Mouse (Mus musculus) limb, embryonic 12.5 days (tissue): ENCODE results near the gene Spi1. TPM values are rescaled to one million over a fixed set of nuclear protein-coding genes. Genes with fewer than 3 reads are reported as not detected.

Source experiments
- ATAC-seq: fragments of 200-750 bp; cut with Nextera tagmentation; 2 replicates; pipeline ENCODE4 v1.8.0; 2017; ENCODE audit warnings: low read depth, moderate TSS enrichment; ENCODE audit not compliant: insufficient number of reproducible peaks, insufficient read depth, low FRiP score, low TSS enrichment
- H3K27ac ChIP-seq: fragments of 300-500 bp; sonication (generic); 2 replicates; pipeline ENCODE4 v1.5.1; 2016; ENCODE audit warnings: mild to moderate bottlenecking, moderate library complexity
- H3K27me3 ChIP-seq: fragments of 300-500 bp; sonication (generic); 2 replicates; pipeline ENCODE4 v1.6.1; 2016; ENCODE audit warnings: mild to moderate bottlenecking, moderate library complexity
- H3K36me3 ChIP-seq: fragments of 300-500 bp; sonication (generic); 2 replicates; pipeline ENCODE4 v1.6.1; 2016; ENCODE audit warnings: mild to moderate bottlenecking, moderate library complexity
- H3K4me1 ChIP-seq: fragments of 300-500 bp; sonication (generic); replicated peaks from 2 replicates; pipeline ENCODE4 v1.6.1; 2016
- H3K4me2 ChIP-seq: fragments of 300-500 bp; sonication (generic); 2 replicates; pipeline ENCODE4 v1.6.1; 2016; ENCODE audit warnings: mild to moderate bottlenecking, moderate library complexity
- H3K4me3 ChIP-seq: fragments of 300-500 bp; sonication (generic); replicated peaks from 2 replicates; pipeline ENCODE4 v1.5.1; 2016; ENCODE audit warnings: mild to moderate bottlenecking
- H3K9ac ChIP-seq: fragments of 300-500 bp; sonication (generic); replicated peaks from 2 replicates; pipeline ENCODE4 v1.6.1; 2016; ENCODE audit warnings: mild to moderate bottlenecking, moderate library complexity
- H3K9me3 ChIP-seq: fragments of 300-500 bp; sonication (generic); 2 replicates; pipeline ENCODE4 v1.6.1; 2016; ENCODE audit warnings: mild to moderate bottlenecking, moderate library complexity
- WGBS: fragments of 180-500 bp; shearing (Covaris S2); methylation state at CpG from one replicate; pipeline ENCODE4 v1.1.7; 2016; 5-methylcytosine and 5-hydroxymethylcytosine counted together
- polyA plus RNA-seq: library from polyadenylated mRNA; unstranded; fragments of >200 nt; fragmentation: Nextera tagmentation; extraction: Ambion mirVana; gene quantifications from 2 replicates; pipeline ENCODE4 v1.2.1, GENCODE M21; 2016

The Spi1 gene
- polyA plus RNA-seq, 1 experiment from 2014 or later, result 2.8 TPM

- Histone ChIP-seq H3K27me3 (0 out of 2 replicates have a peak, but pooled peaks cover 10% of the 10 kb centered on the region), H3K4me2 (no peak overlapping the region), H3K9me3 (no peaks in the 10 kb centered on the region), H3K36me3 (no peaks in the 10 kb centered on the region), H3K4me3 (no peak overlapping the region), H3K4me1 (peaks cover 15% of the 10 kb centered on the region), H3K9ac (0 out of 2 replicates have a peak overlapping the region, but pooled peaks have one; percentile 19), H3K27ac (0 out of 2 replicates have a peak overlapping the region, but pooled peaks have one; percentile 8)
- no peak for ATAC-seq
- 62% methylated on average over 11 of the region's 11 CpGs for WGBS
These were observed 654 bp downstream of the Spi1 start for GRCm38 (mm10) chr2:91082844-91083243.

- Histone ChIP-seq H3K4me3 (no peak overlapping the region), H3K4me1 (peaks cover 9% of the 10 kb centered on the region; the same call in 1 of the 2 replicates)
- no peak for ATAC-seq
These were observed 1.3 kb downstream of the Spi1 start for GRCm38 (mm10) chr2:91083366-91083940.

GRCm38 (mm10) chr2:91084179-91084820 is 2.1 kb downstream of the Spi1 start:
- no peak for ATAC-seq
- Histone ChIP-seq H3K4me3 (no peak overlapping the region), H3K9me3 (no peaks in the 10 kb centered on the region), H3K4me1 (0 out of 2 replicates have a peak, but pooled peaks cover 3% of the 10 kb centered on the region), H3K27ac (no peak overlapping the region), H3K9ac (no peak overlapping the region), H3K4me2 (no peak overlapping the region), H3K27me3 (no peaks in the 10 kb centered on the region), H3K36me3 (no peaks in the 10 kb centered on the region)
- WGBS, result 76% methylated on average over 15 of the region's 15 CpGs

More at GRCm38 (mm10) chr2:91083366-91083940, 1.3 kb downstream of the Spi1 start:
- Histone ChIP-seq H3K27me3 (0 out of 2 replicates have a peak, but pooled peaks cover 6% of the 10 kb centered on the region), H3K36me3 (no peaks in the 10 kb centered on the region), H3K9me3 (no peaks in the 10 kb centered on the region), H3K9ac (no peak overlapping the region), H3K4me2 (no peak overlapping the region), H3K27ac (0 out of 2 replicates have a peak overlapping the region, but pooled peaks have one; percentile 8)
- WGBS, result 63% methylated on average over 1 of the region's 1 CpGs

GRCm38 (mm10) chr2:91085494-91086391 is 3.6 kb downstream of the Spi1 start:
- Histone ChIP-seq H3K9ac (no peak overlapping the region), H3K36me3 (no peaks in the 10 kb centered on the region), H3K4me2 (no peak overlapping the region), H3K9me3 (no peaks in the 10 kb centered on the region), H3K27me3 (no peaks in the 10 kb centered on the region), H3K4me3 (no peak overlapping the region), H3K4me1 (0 out of 2 replicates have a peak, but pooled peaks cover 3% of the 10 kb centered on the region), H3K27ac (no peak overlapping the region)
- ATAC-seq, result no peak
- 87% methylated on average over 14 of the region's 14 CpGs for WGBS

- no peak overlapping the region for H3K27ac ChIP-seq
- WGBS, result 77% methylated on average over 9 of the region's 9 CpGs
- H3K4me3 ChIP-seq, result no peak overlapping the region
- H3K36me3 ChIP-seq, result no peaks in the 10 kb centered on the region
- no peak for ATAC-seq
- H3K4me2 ChIP-seq, result no peak overlapping the region
- no peaks in the 10 kb centered on the region for H3K9me3 ChIP-seq
- no peaks in the 10 kb centered on the region for H3K27me3 ChIP-seq
- 0 out of 2 replicates have a peak, but pooled peaks cover 3% of the 10 kb centered on the region for H3K4me1 ChIP-seq
- H3K9ac ChIP-seq, result no peak overlapping the region
These were observed 4.4 kb downstream of the Spi1 start for GRCm38 (mm10) chr2:91086392-91087237.

GRCm38 (mm10) chr2:91087453-91087852 is 5.3 kb downstream of the Spi1 start:
- Histone ChIP-seq H3K4me2 (no peak overlapping the region), H3K4me1 (0 out of 2 replicates have a peak, but pooled peaks cover 3% of the 10 kb centered on the region), H3K27ac (no peak overlapping the region), H3K9me3 (no peaks in the 10 kb centered on the region), H3K9ac (no peak overlapping the region), H3K36me3 (no peaks in the 10 kb centered on the region), H3K4me3 (no peak overlapping the region), H3K27me3 (no peaks in the 10 kb centered on the region)
- ATAC-seq, result no peak
- WGBS, result 87% methylated on average over 9 of the region's 9 CpGs

- no peak overlapping the region for H3K4me3 ChIP-seq
- H3K27me3 ChIP-seq, result no peaks in the 10 kb centered on the region
- H3K27ac ChIP-seq, result no peak overlapping the region
- H3K9ac ChIP-seq, result no peak overlapping the region
- no peak overlapping the region for H3K4me2 ChIP-seq
- H3K36me3 ChIP-seq, result no peaks in the 10 kb centered on the region
- 76% methylated on average over 9 of the region's 9 CpGs for WGBS
- no peaks in the 10 kb centered on the region for H3K4me1 ChIP-seq
- no peak for ATAC-seq
- H3K9me3 ChIP-seq, result no peaks in the 10 kb centered on the region
These were observed 6.8 kb downstream of the Spi1 start for GRCm38 (mm10) chr2:91088987-91089386.

GRCm38 (mm10) chr2:91090208-91090607 is 8.0 kb downstream of the Spi1 start:
- Histone ChIP-seq H3K27me3 (no peaks in the 10 kb centered on the region), H3K4me3 (no peak overlapping the region), H3K36me3 (no peaks in the 10 kb centered on the region), H3K27ac (no peak overlapping the region), H3K4me2 (no peak overlapping the region), H3K4me1 (no peaks in the 10 kb centered on the region), H3K9me3 (no peaks in the 10 kb centered on the region), H3K9ac (no peak overlapping the region)
- ATAC-seq, result no peak
- WGBS, result 72% methylated on average over 6 of the region's 6 CpGs

GRCm38 (mm10) chr2:91090827-91091226 is 8.6 kb downstream of the Spi1 start:
- WGBS, result 76% methylated on average over 6 of the region's 6 CpGs
- no peak for ATAC-seq
- Histone ChIP-seq H3K4me2 (no peak overlapping the region), H3K9me3 (no peaks in the 10 kb centered on the region), H3K27me3 (no peaks in the 10 kb centered on the region), H3K36me3 (no peaks in the 10 kb centered on the region), H3K9ac (no peak overlapping the region), H3K4me1 (no peaks in the 10 kb centered on the region), H3K27ac (no peak overlapping the region), H3K4me3 (no peak overlapping the region)

GRCm38 (mm10) chr2:91096524-91096923 is 14.3 kb downstream of the Spi1 start:
- no peaks in the 10 kb centered on the region for H3K9me3 ChIP-seq
- no peak overlapping the region for H3K27ac ChIP-seq
- H3K27me3 ChIP-seq, result no peaks in the 10 kb centered on the region; the same call in 1 of the 2 replicates
- H3K4me1 ChIP-seq, result no peaks in the 10 kb centered on the region
- H3K36me3 ChIP-seq, result no peaks in the 10 kb centered on the region
- no peak overlapping the region for H3K4me3 ChIP-seq
- H3K4me2 ChIP-seq, result no peak overlapping the region
- ATAC-seq, result no peak
- 68% methylated on average over 14 of the region's 14 CpGs for WGBS
- H3K9ac ChIP-seq, result no peak overlapping the region
